Mouse (Mus musculus): Measurements from ENCODE around the gene Olfr911-ps1.

Olfr911-ps1 gene

DNA sequence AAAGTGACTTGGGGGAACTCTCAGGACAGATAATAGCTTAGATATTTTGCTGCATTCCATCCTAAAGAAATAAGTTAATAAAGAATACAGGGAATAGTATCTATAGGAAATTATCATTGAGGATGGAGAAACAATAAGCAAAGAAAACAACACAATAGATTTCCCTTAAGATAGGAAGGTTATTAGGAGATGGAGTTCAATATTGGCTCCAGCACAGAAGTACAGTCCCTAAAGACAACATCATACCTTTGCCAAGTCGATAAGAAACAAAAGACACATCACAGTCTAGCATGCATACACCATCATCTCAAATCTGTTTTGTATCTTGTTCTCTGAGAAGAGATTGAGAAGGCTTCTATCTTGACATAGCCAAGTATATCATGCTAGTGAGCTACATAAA lies at the start of gene Olfr911-ps1:
Gene Olfr911-ps1 (plus strand): TSS at position 301 of the 400 bp plus-strand sequence.
- DNase-seq (ENCODE audit: low read depth, low spot score), result no peak

DNA sequence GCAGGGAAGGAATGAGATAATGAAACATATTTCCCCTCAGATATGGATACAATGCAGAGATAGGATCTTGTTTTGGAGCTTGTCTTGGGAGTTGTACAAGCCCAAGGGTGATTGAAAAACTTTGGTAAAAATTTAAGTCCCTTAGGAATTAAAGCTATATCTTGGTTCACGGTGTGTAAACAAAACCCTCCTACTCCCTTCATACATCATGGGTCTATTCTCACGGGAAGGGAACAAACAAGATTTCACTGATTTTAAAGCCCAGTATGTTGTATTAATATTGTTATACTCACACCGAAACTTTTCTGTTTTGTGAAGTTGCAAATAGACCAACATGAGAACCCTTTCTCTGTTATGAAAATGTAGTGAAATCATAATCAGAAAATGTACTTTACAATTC lies 34.6 kb upstream of the Olfr911-ps1 start, which contains the start of gene Olfr906:
Gene Olfr906 (plus strand): TSS at position 301 of the 400 bp plus-strand sequence.
- DNase-seq (ENCODE audit: low read depth, low spot score), result no peak

DNA sequence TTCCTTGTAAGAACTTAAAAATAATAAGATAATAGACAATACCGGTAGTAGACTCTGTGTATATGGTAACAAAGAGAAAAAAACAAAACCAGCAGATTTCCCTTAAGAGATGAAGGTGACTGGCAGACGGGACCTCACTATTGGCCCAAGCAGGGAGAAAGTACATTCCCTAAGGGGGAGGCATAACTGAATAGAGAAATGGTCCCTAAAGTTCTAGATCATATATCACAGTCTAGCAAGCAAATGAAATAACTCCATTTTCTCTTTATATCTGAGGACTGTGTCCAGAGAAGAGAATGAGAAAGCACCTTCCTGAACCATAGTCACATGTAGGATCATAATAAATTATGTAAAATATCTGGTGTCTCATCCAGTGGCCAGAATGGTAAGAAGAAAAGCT lies 25.9 kb upstream of the Olfr911-ps1 start, which contains the start of gene Olfr907:
Gene Olfr907 (plus strand): TSS at position 301 of the 400 bp plus-strand sequence.
- DNase-seq (ENCODE audit: low read depth, low spot score), result no peak

DNA sequence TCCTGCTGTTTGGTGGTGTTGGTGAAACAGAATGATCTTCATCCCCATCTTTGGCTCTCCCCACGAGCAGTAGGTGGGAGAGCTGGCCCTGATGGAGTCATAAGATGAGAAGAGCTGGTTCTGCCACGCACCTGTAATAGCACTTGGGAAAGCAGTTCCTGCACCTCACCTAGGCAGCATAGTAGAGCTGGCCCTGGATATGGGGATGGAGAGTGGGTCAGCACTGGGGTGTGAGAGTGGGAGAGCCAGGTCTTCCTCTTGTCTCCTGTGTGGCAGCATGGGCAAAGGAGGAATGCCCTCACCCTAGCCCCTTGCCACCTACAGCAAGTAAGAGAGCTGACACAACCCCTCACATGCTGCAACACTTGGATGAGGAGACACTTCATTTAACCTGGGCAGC lies 9.0 kb upstream of the Olfr911-ps1 start:
- DNase-seq (ENCODE audit: low read depth, low spot score), result no peak

DNA sequence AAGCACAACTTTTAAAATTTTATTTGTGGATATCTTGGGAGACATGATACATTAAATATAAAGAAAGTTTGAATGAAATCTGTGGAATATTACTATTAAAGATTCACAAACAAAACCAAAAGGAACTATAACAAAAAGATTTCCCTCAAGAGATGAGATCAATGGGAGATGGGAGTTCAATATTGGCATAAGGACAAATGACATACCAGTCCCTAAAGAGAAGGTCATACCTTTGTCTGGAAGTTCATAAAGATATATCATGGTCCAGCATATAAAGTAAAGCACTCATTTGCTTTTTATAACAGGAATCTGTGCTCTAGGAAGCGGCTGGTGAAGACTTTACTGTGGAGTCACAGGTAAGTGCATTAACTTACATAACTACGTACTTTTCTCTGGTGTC lies 16.2 kb downstream of the Olfr911-ps1 start, which contains the start of gene Olfr910:
Gene Olfr910 (plus strand): TSS at position 301 of the 400 bp plus-strand sequence.
- no peak for DNase-seq (ENCODE audit: low read depth, low spot score)

All from CD4-positive helper T cell, adult 2 months (primary cell).